Mouse (Mus musculus): ENCODE measurements at regions not wholly inside any gene's neighbourhood (a gene's known extent, or its start where the extent isn't known, plus 50 kb on each side); places are given as distances from the start of the nearest gene placed in this dataset.

DNA sequence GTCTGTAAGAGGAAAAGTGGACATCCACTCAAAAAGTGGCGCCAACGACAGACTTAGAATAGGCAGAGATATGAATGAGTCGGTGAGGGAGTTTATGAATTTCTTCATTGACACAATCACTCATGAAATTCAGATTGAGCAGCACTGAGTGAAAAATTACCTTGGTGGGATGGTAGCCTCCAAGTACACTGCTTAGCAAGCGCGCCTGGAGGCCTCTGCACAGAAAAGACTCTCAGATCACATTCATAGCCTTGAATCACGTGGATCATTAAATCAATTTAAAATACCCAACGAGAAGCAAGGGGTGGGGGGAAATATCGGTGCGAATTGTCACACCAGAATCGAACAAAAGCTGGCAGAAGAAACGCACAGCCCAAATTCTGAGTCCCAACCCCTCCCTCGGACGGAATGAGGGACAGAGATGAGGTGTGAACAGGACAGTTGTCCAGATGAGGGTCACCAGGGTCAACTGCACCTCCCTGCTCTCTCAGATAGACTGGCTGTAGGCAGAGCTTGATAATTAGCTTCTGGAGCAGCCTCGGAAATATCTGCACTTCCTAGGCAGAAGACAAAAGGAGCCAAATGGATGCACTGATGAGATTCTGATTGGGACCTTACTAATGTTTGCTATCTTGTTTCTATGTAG is 113.5 kb upstream of the Cdkn3 start:
- H3K4me3 ChIP-seq (ENCODE audit: low read depth, low read length) = no peak overlapping the region
- no peaks in the 10 kb centered on the region for H3K9me3 ChIP-seq (ENCODE audit: control insufficient read depth)
- no peaks in the 10 kb centered on the region for H3K36me3 ChIP-seq (ENCODE audit: control insufficient read depth, insufficient read depth)
- H3K4me2 ChIP-seq (replicated peaks; ENCODE audit: low read depth) = no peak overlapping the region
- no peak for ATAC-seq
- WGBS = 84% methylated on average over 14 of the region's 14 CpGs
- H3K27ac ChIP-seq (ENCODE audit: low read depth, low read length) = no peak overlapping the region
- no peak for TF ChIP-seq CTCF (IDR thresholded peaks at IDR 0.05; ENCODE audit: low read depth)
- no peak overlapping the region for H3K9ac ChIP-seq (ENCODE audit: low read depth, low read length)
- no peaks in the 10 kb centered on the region for H3K4me1 ChIP-seq (replicated peaks; ENCODE audit: control insufficient read depth, insufficient read depth, low read length)
- no peaks in the 10 kb centered on the region for H3K27me3 ChIP-seq (replicated peaks; ENCODE audit: control insufficient read depth, insufficient read depth, low read length)

DNA sequence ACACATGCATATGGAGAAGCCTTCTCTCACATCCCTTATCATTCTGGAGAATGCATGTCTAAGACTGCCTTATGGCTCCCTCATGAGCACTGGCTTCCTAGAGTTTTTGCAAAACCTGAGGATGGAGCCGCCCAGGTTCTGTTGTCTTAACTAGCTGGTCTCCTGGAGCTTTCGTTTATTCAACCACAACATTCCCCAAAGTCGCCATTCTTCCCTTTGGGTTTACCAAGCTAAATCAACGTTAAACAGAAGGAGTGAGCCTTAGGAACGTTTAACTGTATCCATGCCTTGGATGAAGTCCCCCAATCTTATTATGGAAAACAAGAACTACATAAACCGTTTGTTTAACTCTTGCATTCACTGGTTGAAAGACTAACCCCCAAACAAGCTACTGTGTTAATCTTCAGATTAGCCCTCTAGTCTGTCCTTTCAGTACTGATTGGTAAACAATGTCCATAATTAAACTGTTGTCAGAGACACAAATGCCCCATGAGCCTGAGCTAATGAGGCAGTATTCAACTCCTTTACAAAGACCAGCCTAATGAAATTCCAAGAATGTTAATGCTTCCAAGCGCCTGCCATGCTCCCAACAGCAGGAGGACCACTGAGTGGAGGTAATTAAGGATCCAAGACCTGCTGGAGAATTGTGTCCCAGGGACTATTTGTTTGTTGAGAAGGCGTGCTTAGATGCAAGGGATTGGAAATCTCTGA is 121.1 kb upstream of the Cdkn3 start:
- WGBS = 39% methylated on average over 8 of the region's 8 CpGs
- Histone ChIP-seq H3K9ac (ENCODE audit: low read depth, low read length) (no peak overlapping the region), H3K36me3 (ENCODE audit: control insufficient read depth, insufficient read depth) (no peaks in the 10 kb centered on the region), H3K9me3 (ENCODE audit: control insufficient read depth) (no peaks in the 10 kb centered on the region), H3K4me1 (replicated peaks; ENCODE audit: control insufficient read depth, insufficient read depth, low read length) (no peaks in the 10 kb centered on the region), H3K4me3 (ENCODE audit: low read depth, low read length) (no peak overlapping the region), H3K27me3 (replicated peaks; ENCODE audit: control insufficient read depth, insufficient read depth, low read length) (no peaks in the 10 kb centered on the region), H3K27ac (ENCODE audit: low read depth, low read length) (no peak overlapping the region), H3K4me2 (replicated peaks; ENCODE audit: low read depth) (no peak overlapping the region)
- ATAC-seq = no peak
- no peak for TF ChIP-seq CTCF (IDR thresholded peaks at IDR 0.05; ENCODE audit: low read depth)

DNA sequence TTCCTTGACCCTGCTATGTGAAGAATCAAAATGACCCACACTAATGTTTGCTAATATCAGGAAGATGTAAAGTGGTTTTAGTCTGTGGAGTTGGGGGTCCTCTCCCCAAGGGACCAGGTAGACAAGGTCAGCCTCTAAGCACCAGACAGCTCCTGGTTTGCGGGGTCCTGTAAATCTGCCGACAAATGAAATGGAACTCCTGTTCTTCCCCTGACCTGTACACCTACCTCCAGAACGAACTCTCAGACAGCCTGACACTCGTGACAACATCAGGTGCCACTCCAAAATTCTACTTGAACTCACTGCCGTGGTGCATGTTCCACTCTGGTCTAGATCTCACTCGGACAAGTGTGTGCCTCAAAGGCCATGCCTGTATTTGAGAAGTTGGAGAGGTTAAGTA is 121.8 kb upstream of the Cdkn3 start:
- no peak for TF ChIP-seq CTCF (IDR thresholded peaks at IDR 0.05; ENCODE audit: low read depth)
- Histone ChIP-seq H3K4me2 (replicated peaks; ENCODE audit: low read depth) (no peak overlapping the region), H3K4me1 (replicated peaks; ENCODE audit: control insufficient read depth, insufficient read depth, low read length) (no peaks in the 10 kb centered on the region), H3K27me3 (replicated peaks; ENCODE audit: control insufficient read depth, insufficient read depth, low read length) (no peaks in the 10 kb centered on the region), H3K9me3 (ENCODE audit: control insufficient read depth) (no peaks in the 10 kb centered on the region), H3K4me3 (ENCODE audit: low read depth, low read length) (no peak overlapping the region), H3K9ac (ENCODE audit: low read depth, low read length) (no peak overlapping the region), H3K27ac (ENCODE audit: low read depth, low read length) (no peak overlapping the region), H3K36me3 (ENCODE audit: control insufficient read depth, insufficient read depth) (no peaks in the 10 kb centered on the region)
- WGBS = 89% methylated on average over 6 of the region's 6 CpGs
- ATAC-seq = no peak

DNA sequence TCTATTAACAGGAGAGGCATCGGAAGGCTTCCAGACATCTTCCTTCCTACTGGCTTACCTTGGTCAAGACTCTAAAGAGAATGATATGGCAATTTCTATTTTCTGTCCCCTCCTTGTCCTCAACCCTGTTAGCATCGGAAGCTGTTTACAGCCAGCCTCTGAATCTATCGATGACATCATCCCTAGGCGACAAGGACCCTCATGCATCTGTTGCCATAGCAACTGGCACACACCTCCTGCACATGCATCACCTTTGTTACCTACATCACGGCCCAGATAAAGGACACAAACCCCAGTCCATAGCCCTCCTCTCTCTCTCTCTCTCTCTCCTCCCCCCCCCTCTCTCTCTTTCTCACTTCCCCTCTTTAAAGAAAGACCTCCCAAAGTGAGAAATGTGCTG is 123.1 kb upstream of the Cdkn3 start:
- no peaks in the 10 kb centered on the region for H3K4me1 ChIP-seq (replicated peaks; ENCODE audit: control insufficient read depth, insufficient read depth, low read length)
- no peak overlapping the region for H3K9ac ChIP-seq (ENCODE audit: low read depth, low read length)
- no peaks in the 10 kb centered on the region for H3K27me3 ChIP-seq (replicated peaks; ENCODE audit: control insufficient read depth, insufficient read depth, low read length)
- TF ChIP-seq CTCF (IDR thresholded peaks at IDR 0.05; ENCODE audit: low read depth) = no peak
- ATAC-seq = no peak
- no peaks in the 10 kb centered on the region for H3K36me3 ChIP-seq (ENCODE audit: control insufficient read depth, insufficient read depth)
- no peak overlapping the region for H3K4me2 ChIP-seq (replicated peaks; ENCODE audit: low read depth)
- no peak overlapping the region for H3K27ac ChIP-seq (ENCODE audit: low read depth, low read length)
- 75% methylated on average over 5 of the region's 5 CpGs for WGBS
- H3K4me3 ChIP-seq (ENCODE audit: low read depth, low read length) = no peak overlapping the region
- no peaks in the 10 kb centered on the region for H3K9me3 ChIP-seq (ENCODE audit: control insufficient read depth)

GRCm38 (mm10) chr14:46636364-46636763 is 124.0 kb upstream of the Cdkn3 start:
- Histone ChIP-seq H3K4me1 (replicated peaks; ENCODE audit: control insufficient read depth, insufficient read depth, low read length) (no peaks in the 10 kb centered on the region), H3K27me3 (replicated peaks; ENCODE audit: control insufficient read depth, insufficient read depth, low read length) (no peaks in the 10 kb centered on the region), H3K36me3 (ENCODE audit: control insufficient read depth, insufficient read depth) (no peaks in the 10 kb centered on the region), H3K9ac (ENCODE audit: low read depth, low read length) (no peak overlapping the region), H3K27ac (ENCODE audit: low read depth, low read length) (no peak overlapping the region), H3K9me3 (ENCODE audit: control insufficient read depth) (no peaks in the 10 kb centered on the region), H3K4me3 (ENCODE audit: low read depth, low read length) (no peak overlapping the region), H3K4me2 (replicated peaks; ENCODE audit: low read depth) (no peak overlapping the region)
- ATAC-seq = no peak
- TF ChIP-seq CTCF (IDR thresholded peaks at IDR 0.05; ENCODE audit: low read depth) = no peak
- 73% methylated on average over 6 of the region's 6 CpGs for WGBS

GRCm38 (mm10) chr14:46635322-46635721 is 125.0 kb upstream of the Cdkn3 start:
- Histone ChIP-seq H3K27me3 (replicated peaks; ENCODE audit: control insufficient read depth, insufficient read depth, low read length) (no peaks in the 10 kb centered on the region), H3K4me1 (replicated peaks; ENCODE audit: control insufficient read depth, insufficient read depth, low read length) (no peaks in the 10 kb centered on the region), H3K4me3 (ENCODE audit: low read depth, low read length) (no peak overlapping the region), H3K36me3 (ENCODE audit: control insufficient read depth, insufficient read depth) (no peaks in the 10 kb centered on the region), H3K27ac (ENCODE audit: low read depth, low read length) (no peak overlapping the region), H3K4me2 (replicated peaks; ENCODE audit: low read depth) (no peak overlapping the region), H3K9ac (ENCODE audit: low read depth, low read length) (no peak overlapping the region), H3K9me3 (ENCODE audit: control insufficient read depth) (no peaks in the 10 kb centered on the region)
- no peak for TF ChIP-seq CTCF (IDR thresholded peaks at IDR 0.05; ENCODE audit: low read depth)
- ATAC-seq = no peak
- 73% methylated on average over 3 of the region's 3 CpGs for WGBS

All from intestine, postnatal 0 days (tissue).